Mouse (Mus musculus): ENCODE measurements at regions not wholly inside any gene's neighbourhood (a gene's known extent, or its start where the extent isn't known, plus 50 kb on each side); places are given as distances from the start of the nearest gene placed in this dataset.

- TF ChIP-seq POLR2A (IDR thresholded peaks at IDR 0.05; ENCODE audit: control insufficient read depth, low read depth, low read length) = no peak
- no peak for TF ChIP-seq CTCF (IDR thresholded peaks at IDR 0.05; ENCODE audit: control insufficient read depth, insufficient read depth, insufficient replicate concordance, low read depth, low read length)
These were observed 346.2 kb upstream of the BB014433 start for GRCm38 (mm10) chr8:15392056-15392455.

All from testis, adult 2 months (tissue).